Mouse (Mus musculus) layer of hippocampus, postnatal 10 days (tissue): ENCODE data around the gene B3galt5. TPM values are rescaled to one million over a fixed set of nuclear protein-coding genes. Genes with fewer than 3 reads are reported as not detected.

ENCODE experiments used
- DNase-seq, 2 experiments: peaks; one replicate each; pipeline ENCODE4 v3.0.0; 2021; ENCODE audit warnings: low spot score in 2 of 2
- total RNA-seq, 2 experiments: library from RNA; stranded (reverse); gene quantifications; 2 replicates each; pipeline ENCODE4 v1.2.3; 2021

Gene B3galt5
- total RNA-seq, 2 experiments from 2014 or later: 16.7 to 17.2 TPM

- no peak for DNase-seq
These were observed 104.0 kb downstream of the B3galt5 start for GRCm38 (mm10) chr16:96339570-96339969.

GRCm38 (mm10) chr16:96341269-96341668 lies 105.7 kb downstream of the B3galt5 start:
- peak; percentile 77 to 82 for DNase-seq

- DNase-seq: no peak
These were observed 106.3 kb downstream of the B3galt5 start for GRCm38 (mm10) chr16:96341945-96342344.

GRCm38 (mm10) chr16:96345117-96345516 lies 109.5 kb downstream of the B3galt5 start:
- DNase-seq: peak; percentile 91 to 92

- no peak for DNase-seq
These were observed 112.5 kb downstream of the B3galt5 start for GRCm38 (mm10) chr16:96348070-96348469.

GRCm38 (mm10) chr16:96348766-96349165 lies 113.2 kb downstream of the B3galt5 start:
- DNase-seq: no peak

- no peak for DNase-seq
These were observed 115.9 kb downstream of the B3galt5 start for GRCm38 (mm10) chr16:96351520-96351919.

- no peak for DNase-seq
These were observed 117.8 kb downstream of the B3galt5 start for GRCm38 (mm10) chr16:96353296-96353896.

GRCm38 (mm10) chr16:96353996-96354395 lies 118.4 kb downstream of the B3galt5 start:
- DNase-seq: no peak

GRCm38 (mm10) chr16:96357903-96358302 lies 122.3 kb downstream of the B3galt5 start:
- peak; percentile 37 to 44 for DNase-seq

- DNase-seq: no peak
These were observed 125.9 kb downstream of the B3galt5 start for GRCm38 (mm10) chr16:96361305-96362124.

- DNase-seq: no peak
These were observed 127.3 kb downstream of the B3galt5 start for GRCm38 (mm10) chr16:96362873-96363272.

- no peak for DNase-seq
These were observed 127.7 kb downstream of the B3galt5 start for GRCm38 (mm10) chr16:96363277-96363676.

- no peak for DNase-seq
These were observed 129.3 kb downstream of the B3galt5 start for GRCm38 (mm10) chr16:96364870-96365269.

Other genes starting within 250 kb of the B3galt5 start
- 10 to 100 TPM; 20.1 to 23.3 TPM for gene Psmg1, start 244.8 kb upstream of the B3galt5 start, total RNA-seq
- gene Brwd1, start 153.3 kb upstream of the B3galt5 start, total RNA-seq: 100 to 1,000 TPM; 101 to 152 TPM
- 100 to 1,000 TPM in 1 of 2 experiments, 10 to 100 TPM in 1; 82.0 to 110 TPM for gene Hmgn1, start 108.1 kb upstream of the B3galt5 start, total RNA-seq
- 10 to 100 TPM; 76.9 to 89.3 TPM for gene Wrb, start 90.4 kb upstream of the B3galt5 start, total RNA-seq
- 1 to 10 TPM; 1.6 TPM for gene Lca5l, start 43.5 kb upstream of the B3galt5 start, total RNA-seq
- 1 to 10 TPM; 2.6 to 3.1 TPM for gene Sh3bgr, start 35.4 kb upstream of the B3galt5 start, total RNA-seq
- under 1 TPM in 1 of 2 experiments, not detected in 1; 0.25 TPM for gene Itgb2l, start 207.8 kb downstream of the B3galt5 start, total RNA-seq
- gene Pcp4, start 231.8 kb downstream of the B3galt5 start, total RNA-seq: 100 to 1,000 TPM; 249 to 272 TPM